Mouse (Mus musculus) hindbrain, embryonic 13.5 days (tissue): Measurements from ENCODE around the gene 6030468B19Rik. TPM values are rescaled to one million over a fixed set of nuclear protein-coding genes. Genes with fewer than 3 reads are reported as not detected.

Experiments used
- ATAC-seq: fragments of 200-750 bp; cut with Nextera tagmentation; 2 replicates; pipeline ENCODE4 v1.8.0; 2017; ENCODE audit warnings: moderate TSS enrichment; ENCODE audit not compliant: low FRiP score
- H3K27ac ChIP-seq: fragments of 300-500 bp; sonication (generic); 2 replicates; pipeline ENCODE4 v1.5.1; 2015; ENCODE audit warnings: inconsistent platforms, mild to moderate bottlenecking, moderate library complexity
- H3K27me3 ChIP-seq: fragments of 300-500 bp; sonication (generic); 2 replicates; pipeline ENCODE4 v1.6.1; 2015; ENCODE audit warnings: mild to moderate bottlenecking, inconsistent platforms
- H3K36me3 ChIP-seq: fragments of 300-500 bp; sonication (generic); 2 replicates; pipeline ENCODE4 v1.6.1; 2015; ENCODE audit warnings: mild to moderate bottlenecking, inconsistent platforms
- H3K4me1 ChIP-seq: fragments of 300-500 bp; sonication (generic); replicated peaks from 2 replicates; pipeline ENCODE4 v1.6.1; 2015; ENCODE audit warnings: inconsistent platforms
- H3K4me2 ChIP-seq: fragments of 300-500 bp; sonication (generic); 2 replicates; pipeline ENCODE4 v1.6.1; 2015; ENCODE audit warnings: inconsistent platforms, mild to moderate bottlenecking, moderate library complexity
- H3K4me3 ChIP-seq: fragments of 300-500 bp; sonication (generic); 2 replicates; pipeline ENCODE4 v1.5.1; 2015; ENCODE audit warnings: mild to moderate bottlenecking, inconsistent platforms
- H3K9ac ChIP-seq: fragments of 300-500 bp; sonication (generic); 2 replicates; pipeline ENCODE4 v1.6.1; 2015; ENCODE audit warnings: mild to moderate bottlenecking, inconsistent platforms
- H3K9me3 ChIP-seq: fragments of 300-500 bp; sonication (generic); 2 replicates; pipeline ENCODE4 v1.6.1; 2016; ENCODE audit warnings: inconsistent platforms
- WGBS: fragments of 180-500 bp; shearing (Covaris S2); methylation state at CpG from one replicate; pipeline ENCODE4 v1.1.7; 2015; 5-methylcytosine and 5-hydroxymethylcytosine counted together
- polyA plus RNA-seq: library from polyadenylated mRNA; unstranded; fragments of >200 nt; fragmentation: Nextera tagmentation; extraction: Ambion mirVana; gene quantifications from 2 replicates; pipeline ENCODE4 v1.2.1, GENCODE M21; 2015

The 6030468B19Rik gene
- polyA plus RNA-seq, 1 experiment from 2014 or later: not detected

GRCm38 (mm10) chr11:117768725-117769682 lies 28.5 kb upstream of the 6030468B19Rik start:
- H3K4me3 ChIP-seq: no peak overlapping the region
- no peaks in the 10 kb centered on the region for H3K9me3 ChIP-seq
- no peaks in the 10 kb centered on the region for H3K27me3 ChIP-seq
- H3K27ac ChIP-seq: peak overlapping the region; percentile 64
- WGBS: 75% methylated on average over 20 of the region's 20 CpGs
- peaks cover 19% of the 10 kb centered on the region for H3K4me1 ChIP-seq
- ATAC-seq: no peak
- H3K36me3 ChIP-seq: peaks cover 28% of the 10 kb centered on the region
- no peak overlapping the region for H3K4me2 ChIP-seq
- H3K9ac ChIP-seq: no peak overlapping the region

DNA sequence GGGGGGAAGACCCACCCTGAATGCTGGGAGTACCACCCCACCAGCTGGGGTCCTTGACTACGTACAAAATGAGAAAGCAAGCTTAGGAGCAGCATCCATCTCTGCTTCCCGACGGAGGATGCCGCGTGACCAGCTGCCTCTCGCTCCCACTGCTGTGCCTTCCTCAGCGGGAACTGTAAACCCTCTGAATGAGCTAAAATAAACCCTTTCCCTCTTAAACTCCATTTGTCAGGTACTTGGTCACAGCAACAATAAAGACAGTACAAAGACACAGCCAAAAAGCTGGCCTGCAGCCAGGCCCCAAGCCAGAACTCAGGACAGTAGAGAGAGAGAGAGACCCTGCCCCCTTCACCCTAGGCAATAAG lies 27.8 kb upstream of the 6030468B19Rik start:
- Histone ChIP-seq H3K27ac (peak overlapping the region; percentile 64), H3K4me3 (no peak overlapping the region), H3K9ac (no peak overlapping the region), H3K4me1 (peaks cover 19% of the 10 kb centered on the region), H3K4me2 (no peak overlapping the region), H3K36me3 (peaks cover 22% of the 10 kb centered on the region), H3K9me3 (no peaks in the 10 kb centered on the region), H3K27me3 (no peaks in the 10 kb centered on the region)
- WGBS: 68% methylated on average over 7 of the region's 7 CpGs
- ATAC-seq: no peak

- Histone ChIP-seq H3K4me1 (peaks cover 19% of the 10 kb centered on the region), H3K27me3 (no peaks in the 10 kb centered on the region), H3K4me2 (no peak overlapping the region), H3K27ac (peak overlapping the region; percentile 64), H3K4me3 (no peak overlapping the region), H3K9me3 (no peaks in the 10 kb centered on the region), H3K9ac (no peak overlapping the region), H3K36me3 (peaks cover 14% of the 10 kb centered on the region)
- no peak for ATAC-seq
- 75% methylated on average over 10 of the region's 10 CpGs for WGBS
These were observed 27.1 kb upstream of the 6030468B19Rik start for GRCm38 (mm10) chr11:117770407-117770806.

DNA sequence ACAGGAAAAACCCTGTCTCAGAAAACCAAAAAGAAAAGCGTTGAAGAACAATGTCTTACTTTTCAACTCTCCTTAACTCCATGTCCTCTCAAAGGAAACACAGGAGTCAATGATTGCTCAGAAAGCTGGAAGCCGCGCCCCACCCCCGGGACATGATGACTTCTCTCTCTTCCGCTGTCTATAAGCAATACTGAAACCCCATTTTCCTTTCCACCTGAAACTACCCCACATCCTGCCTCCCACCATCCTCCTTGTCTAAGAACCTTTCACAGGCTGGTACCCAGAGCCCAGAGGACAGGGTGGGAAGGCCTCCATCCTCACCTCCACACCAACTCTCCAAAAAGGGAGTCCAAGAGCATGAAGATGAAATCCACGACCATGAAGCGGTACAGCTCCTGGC lies 25.1 kb upstream of the 6030468B19Rik start:
- no peak overlapping the region for H3K4me2 ChIP-seq
- H3K36me3 ChIP-seq: no peaks in the 10 kb centered on the region; the same call in 1 of the 2 replicates
- H3K4me1 ChIP-seq: peaks cover 19% of the 10 kb centered on the region
- no peaks in the 10 kb centered on the region for H3K9me3 ChIP-seq
- no peak overlapping the region for H3K9ac ChIP-seq
- no peak for ATAC-seq
- H3K4me3 ChIP-seq: no peak overlapping the region
- H3K27me3 ChIP-seq: no peaks in the 10 kb centered on the region
- no peak overlapping the region for H3K27ac ChIP-seq
- WGBS: 97% methylated on average over 7 of the region's 7 CpGs

GRCm38 (mm10) chr11:117774925-117775324 lies 22.5 kb upstream of the 6030468B19Rik start:
- H3K27ac ChIP-seq: no peak overlapping the region
- WGBS: 93% methylated on average over 10 of the region's 10 CpGs
- peaks cover 10% of the 10 kb centered on the region for H3K27me3 ChIP-seq
- H3K9me3 ChIP-seq: no peaks in the 10 kb centered on the region
- no peaks in the 10 kb centered on the region for H3K36me3 ChIP-seq
- no peak overlapping the region for H3K4me3 ChIP-seq
- H3K9ac ChIP-seq: no peak overlapping the region
- H3K4me1 ChIP-seq: peaks cover 28% of the 10 kb centered on the region
- no peak overlapping the region for H3K4me2 ChIP-seq
- no peak for ATAC-seq

DNA sequence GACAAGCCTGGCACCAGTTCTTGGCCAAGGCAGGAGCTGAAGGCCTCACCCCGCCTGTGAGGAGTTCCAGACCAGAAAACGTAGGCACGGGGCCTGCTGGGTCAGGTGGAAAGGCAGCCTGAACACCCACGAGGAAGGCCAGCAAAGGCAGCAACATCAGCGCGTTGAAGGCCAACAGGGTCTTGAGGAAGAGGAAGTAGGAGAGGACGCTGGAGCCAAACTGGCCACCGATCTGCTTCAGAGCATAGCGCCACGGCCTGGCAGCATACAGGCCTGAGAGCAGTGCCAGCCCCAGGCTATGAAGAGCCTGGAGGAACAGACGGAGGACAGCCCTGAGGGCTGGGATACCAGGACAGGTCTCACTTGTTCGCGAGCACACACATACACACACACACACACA lies 21.9 kb upstream of the 6030468B19Rik start:
- no peak overlapping the region for H3K27ac ChIP-seq
- H3K9me3 ChIP-seq: no peaks in the 10 kb centered on the region
- H3K4me1 ChIP-seq: peaks cover 28% of the 10 kb centered on the region
- no peak overlapping the region for H3K9ac ChIP-seq
- 89% methylated on average over 11 of the region's 13 CpGs for WGBS
- no peaks in the 10 kb centered on the region for H3K36me3 ChIP-seq
- H3K27me3 ChIP-seq: peaks cover 16% of the 10 kb centered on the region
- no peak for ATAC-seq
- no peak overlapping the region for H3K4me3 ChIP-seq
- H3K4me2 ChIP-seq: no peak overlapping the region

GRCm38 (mm10) chr11:117776085-117776792 lies 21.2 kb upstream of the 6030468B19Rik start:
- Histone ChIP-seq H3K27me3 (peaks cover 23% of the 10 kb centered on the region), H3K36me3 (no peaks in the 10 kb centered on the region), H3K4me2 (no peak overlapping the region), H3K4me1 (peaks cover 35% of the 10 kb centered on the region), H3K9me3 (no peaks in the 10 kb centered on the region), H3K4me3 (no peak overlapping the region), H3K27ac (no peak overlapping the region), H3K9ac (no peak overlapping the region)
- ATAC-seq: no peak
- 90% methylated on average over 14 of the region's 14 CpGs for WGBS

DNA sequence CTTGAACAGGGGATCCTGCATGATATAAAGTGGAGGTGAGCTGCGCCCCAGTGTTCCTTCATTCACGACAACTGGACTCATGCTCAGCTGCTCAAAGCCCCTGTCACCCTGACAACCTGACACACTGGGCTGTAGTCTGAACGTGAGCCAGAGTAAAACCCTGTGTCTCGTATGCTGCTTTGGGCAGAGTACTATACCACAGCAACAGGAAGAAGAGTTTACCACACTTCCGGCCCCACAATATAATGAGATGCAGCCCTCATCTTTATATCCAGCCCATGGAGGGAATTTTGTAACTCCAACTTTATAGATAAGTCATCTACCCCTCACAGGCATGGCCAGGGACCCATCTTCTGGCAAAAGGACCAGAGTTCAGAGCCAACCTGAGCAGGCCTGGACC lies 20.3 kb upstream of the 6030468B19Rik start:
- peaks cover 43% of the 10 kb centered on the region for H3K4me1 ChIP-seq
- no peak overlapping the region for H3K9ac ChIP-seq
- WGBS: 86% methylated on average over 5 of the region's 5 CpGs
- no peak for ATAC-seq
- peaks cover 32% of the 10 kb centered on the region for H3K27me3 ChIP-seq
- H3K9me3 ChIP-seq: no peaks in the 10 kb centered on the region
- H3K36me3 ChIP-seq: no peaks in the 10 kb centered on the region
- no peak overlapping the region for H3K4me2 ChIP-seq
- no peak overlapping the region for H3K27ac ChIP-seq
- H3K4me3 ChIP-seq: no peak overlapping the region

DNA sequence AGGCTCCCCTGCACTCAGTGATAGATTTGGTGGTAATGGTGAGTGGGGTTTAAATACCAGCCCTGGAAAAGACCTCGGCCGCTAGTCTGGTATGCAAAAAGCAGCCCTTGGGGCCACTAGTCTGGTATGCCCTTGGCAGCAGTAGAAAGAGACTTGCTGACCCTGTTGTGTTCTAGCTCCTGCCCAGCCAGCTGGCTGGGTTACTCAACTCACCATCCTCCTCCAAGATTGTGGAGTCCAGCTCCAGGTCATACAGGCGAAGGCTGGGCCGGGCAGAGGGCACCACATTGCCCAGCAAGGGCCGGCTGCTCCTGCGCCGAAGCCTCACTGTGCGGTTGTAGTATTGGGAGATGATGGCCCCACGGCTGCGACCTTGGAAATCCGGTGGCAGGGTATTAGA lies 19.4 kb upstream of the 6030468B19Rik start:
- H3K27ac ChIP-seq: no peak overlapping the region
- peaks cover 41% of the 10 kb centered on the region for H3K27me3 ChIP-seq
- H3K36me3 ChIP-seq: no peaks in the 10 kb centered on the region
- ATAC-seq: no peak
- H3K9ac ChIP-seq: no peak overlapping the region
- no peak overlapping the region for H3K4me3 ChIP-seq
- peaks cover 48% of the 10 kb centered on the region for H3K4me1 ChIP-seq
- no peak overlapping the region for H3K4me2 ChIP-seq
- 95% methylated on average over 11 of the region's 11 CpGs for WGBS
- no peaks in the 10 kb centered on the region for H3K9me3 ChIP-seq

DNA sequence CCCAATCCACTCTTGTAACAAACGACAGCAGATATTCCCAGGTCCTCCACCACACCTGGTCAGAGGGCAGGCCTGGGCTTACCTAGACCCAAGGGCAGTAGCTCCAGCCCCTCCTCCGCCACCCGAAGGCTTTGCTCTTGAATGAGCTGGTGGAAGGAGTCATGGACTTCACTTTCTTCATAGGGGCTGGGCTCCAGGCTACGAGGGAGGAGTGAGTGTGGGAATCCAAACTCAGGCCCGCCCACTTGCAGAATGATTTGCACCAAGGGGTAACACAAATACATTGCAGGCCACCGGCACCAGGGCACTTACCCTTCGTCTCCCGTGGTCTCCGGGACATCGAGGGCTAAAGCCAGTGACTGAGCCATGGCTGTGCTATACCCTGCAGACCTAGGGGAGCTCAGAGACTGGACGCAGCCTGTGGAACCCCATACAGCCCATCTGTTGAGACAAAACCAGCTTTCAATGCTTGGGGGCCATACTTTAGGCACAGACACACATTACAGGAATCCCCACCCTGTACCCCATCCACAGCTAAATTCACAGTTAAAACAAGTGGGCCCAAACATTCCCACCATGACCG lies 18.5 kb upstream of the 6030468B19Rik start:
- no peak overlapping the region for H3K4me3 ChIP-seq
- 0 out of 2 replicates have a peak, but pooled peaks have one; percentile 10 for ATAC-seq
- no peaks in the 10 kb centered on the region for H3K36me3 ChIP-seq
- peak overlapping the region; percentile 69; the same call in 1 of the 2 replicates for H3K9ac ChIP-seq
- no peaks in the 10 kb centered on the region for H3K9me3 ChIP-seq
- WGBS: 61% methylated on average over 12 of the region's 12 CpGs
- H3K27ac ChIP-seq: peak overlapping the region; percentile 73
- H3K4me2 ChIP-seq: peak overlapping the region; percentile 56
- H3K27me3 ChIP-seq: peaks cover 50% of the 10 kb centered on the region
- H3K4me1 ChIP-seq: peaks cover 53% of the 10 kb centered on the region

GRCm38 (mm10) chr11:117779434-117780198 lies 17.8 kb upstream of the 6030468B19Rik start:
- 5% methylated on average over 38 of the region's 38 CpGs for WGBS
- H3K4me1 ChIP-seq: peaks cover 53% of the 10 kb centered on the region

More at GRCm38 (mm10) chr11:117779434-117780198, 17.8 kb upstream of the 6030468B19Rik start:
- Histone ChIP-seq H3K27ac (peak overlapping the region; percentile 73), H3K4me2 (peak overlapping the region; percentile 56), H3K9ac (peak overlapping the region; percentile 69), H3K9me3 (no peaks in the 10 kb centered on the region), H3K27me3 (peaks cover 57% of the 10 kb centered on the region), H3K36me3 (no peaks in the 10 kb centered on the region), H3K4me3 (peak overlapping the region; percentile 33)
- ATAC-seq: peak; percentile 38; the same call in 1 of the 2 replicates
